Mouse (Mus musculus) CD4-positive helper T cell, adult 2 months (primary cell): ENCODE measurements around the gene Jmjd8.
"Not testable (repeated sequence)": the region's sequence is repeated elsewhere in the genome, so short reads cannot be mapped to it uniquely, and the experiment has no call there.

Experiments used
- DNase-seq: peaks from one replicate; pipeline ENCODE4 v3.0.0-alpha.2; 2012; ENCODE audit warnings: low read depth, missing footprints, low spot score

Gene Jmjd8

GRCm38 (mm10) chr17:25860832-25861703 lies 32.4 kb downstream of the Jmjd8 start, which contains the start of gene Wdr90:
TSS of gene Wdr90 (minus strand) at chr17:25861501.
- peak; percentile 96 for DNase-seq

GRCm38 (mm10) chr17:25861704-25862612 lies 33.3 kb downstream of the Jmjd8 start:
- DNase-seq = no peak

- DNase-seq = no peak
Measured at GRCm38 (mm10) chr17:25863681-25864080, 35.0 kb downstream of the Jmjd8 start.

- DNase-seq = no peak
Measured at GRCm38 (mm10) chr17:25864311-25864710, 35.6 kb downstream of the Jmjd8 start.

- DNase-seq = no peak
Measured at GRCm38 (mm10) chr17:25865288-25865687, 36.6 kb downstream of the Jmjd8 start.

- DNase-seq = no peak
Measured at GRCm38 (mm10) chr17:25866172-25866571, 37.5 kb downstream of the Jmjd8 start.

GRCm38 (mm10) chr17:25867509-25867835 lies 38.8 kb downstream of the Jmjd8 start:
- peak; percentile 45 for DNase-seq

GRCm38 (mm10) chr17:25867836-25868600 lies 39.4 kb downstream of the Jmjd8 start:
- DNase-seq = no peak

- DNase-seq = peak; percentile 70
Measured at GRCm38 (mm10) chr17:25868601-25869191, 40.0 kb downstream of the Jmjd8 start, which contains the start of gene Mcrip2. TSS of gene Mcrip2 (minus strand) at chr17:25868764.

GRCm38 (mm10) chr17:25869498-25869897 lies 40.8 kb downstream of the Jmjd8 start:
- no peak for DNase-seq

GRCm38 (mm10) chr17:25869954-25870353 lies 41.3 kb downstream of the Jmjd8 start:
- no peak for DNase-seq

GRCm38 (mm10) chr17:25871566-25871965 lies 42.9 kb downstream of the Jmjd8 start:
- not testable (repeated sequence) for DNase-seq

- DNase-seq = no peak
Measured at GRCm38 (mm10) chr17:25872676-25873075, 44.0 kb downstream of the Jmjd8 start.

GRCm38 (mm10) chr17:25873405-25874147 lies 44.9 kb downstream of the Jmjd8 start:
- no peak for DNase-seq

- DNase-seq = no peak
Measured at GRCm38 (mm10) chr17:25874148-25874720, 45.6 kb downstream of the Jmjd8 start.

GRCm38 (mm10) chr17:25874721-25875170 lies 46.1 kb downstream of the Jmjd8 start, which contains the start of gene Mettl26:
TSS of gene Mettl26 (plus strand) at chr17:25875074.
- peak; percentile 91 for DNase-seq

GRCm38 (mm10) chr17:25875171-25876136 lies 46.8 kb downstream of the Jmjd8 start:
- DNase-seq = peak; percentile 86

GRCm38 (mm10) chr17:25876347-25876915 lies 47.8 kb downstream of the Jmjd8 start:
- DNase-seq = no peak
